Mouse (Mus musculus) G1E (cell line): Measurements from ENCODE around the gene Pld3.

Experiments used
- CTCF ChIP-seq: IDR thresholded peaks from 2 replicates; pipeline ENCODE4 v1.5.1; 2012; ENCODE audit warnings: low read depth, low read length, inconsistent platforms, mixed read lengths
- TAL1 ChIP-seq: conservative IDR thresholded peaks from 2 replicates; pipeline ENCODE4 v1.6.1; 2012; ENCODE audit warnings: low read depth, low read length, inconsistent platforms, mixed read lengths

- TF ChIP-seq CTCF (no peak), TAL1 (no peak)
These were observed 66.0 kb downstream of the Pld3 start, which contains the start of gene Sertad1 for GRCm38 (mm10) chr7:27486770-27487697.
